Mouse (Mus musculus): ENCODE data around the gene Emd. TPM values are rescaled to one million over a fixed set of nuclear protein-coding genes. Genes with fewer than 3 reads are reported as not detected.

Gene Emd
- polyA plus RNA-seq, 1 experiment, result 172 TPM

DNA sequence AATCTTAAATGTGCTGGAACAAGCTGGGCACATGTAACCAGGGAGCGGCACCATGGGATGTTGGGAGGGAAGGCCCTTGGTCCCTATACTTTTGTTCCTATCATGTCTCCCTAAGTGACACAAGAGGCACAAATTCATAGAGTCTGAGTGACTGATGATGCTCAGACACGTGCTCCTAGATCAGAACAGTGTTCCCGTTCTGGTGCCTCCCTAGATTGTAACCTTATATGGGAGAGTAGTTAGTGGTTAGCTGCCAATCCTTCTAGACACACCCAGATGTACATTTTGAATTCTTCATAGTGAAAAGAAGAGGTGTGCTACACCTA is 15.2 kb downstream of the Emd start:
- Histone ChIP-seq H3ac (ENCODE audit: control insufficient read depth, insufficient read length, low read depth) (peak overlapping the region; percentile 80), H3K79me2 (ENCODE audit: control insufficient read depth, insufficient read depth) (peaks cover 27% of the 10 kb centered on the region), H3K4me3 (ENCODE audit: insufficient read depth, poor library complexity, severe bottlenecking) (no peak overlapping the region), H3K36me3 (ENCODE audit: control insufficient read depth, insufficient read depth) (peaks cover 21% of the 10 kb centered on the region), H3K79me3 (ENCODE audit: low read depth) (peaks cover 20% of the 10 kb centered on the region), H3K27me3 (ENCODE audit: control insufficient read depth, insufficient read depth, insufficient read length) (no peaks in the 10 kb centered on the region)
- TF ChIP-seq MYOD1 (IDR thresholded peaks at IDR 0.05; ENCODE audit: control insufficient read depth, insufficient read length, low read depth) (no peak), FOSL1 (IDR thresholded peaks at IDR 0.05; ENCODE audit: insufficient read depth, low read length, poor library complexity, severe bottlenecking) (no peak), MAX (IDR thresholded peaks at IDR 0.05) (peak; percentile 92), USF1 (IDR thresholded peaks at IDR 0.05; ENCODE audit: low read depth) (peak; percentile 56)

DNA sequence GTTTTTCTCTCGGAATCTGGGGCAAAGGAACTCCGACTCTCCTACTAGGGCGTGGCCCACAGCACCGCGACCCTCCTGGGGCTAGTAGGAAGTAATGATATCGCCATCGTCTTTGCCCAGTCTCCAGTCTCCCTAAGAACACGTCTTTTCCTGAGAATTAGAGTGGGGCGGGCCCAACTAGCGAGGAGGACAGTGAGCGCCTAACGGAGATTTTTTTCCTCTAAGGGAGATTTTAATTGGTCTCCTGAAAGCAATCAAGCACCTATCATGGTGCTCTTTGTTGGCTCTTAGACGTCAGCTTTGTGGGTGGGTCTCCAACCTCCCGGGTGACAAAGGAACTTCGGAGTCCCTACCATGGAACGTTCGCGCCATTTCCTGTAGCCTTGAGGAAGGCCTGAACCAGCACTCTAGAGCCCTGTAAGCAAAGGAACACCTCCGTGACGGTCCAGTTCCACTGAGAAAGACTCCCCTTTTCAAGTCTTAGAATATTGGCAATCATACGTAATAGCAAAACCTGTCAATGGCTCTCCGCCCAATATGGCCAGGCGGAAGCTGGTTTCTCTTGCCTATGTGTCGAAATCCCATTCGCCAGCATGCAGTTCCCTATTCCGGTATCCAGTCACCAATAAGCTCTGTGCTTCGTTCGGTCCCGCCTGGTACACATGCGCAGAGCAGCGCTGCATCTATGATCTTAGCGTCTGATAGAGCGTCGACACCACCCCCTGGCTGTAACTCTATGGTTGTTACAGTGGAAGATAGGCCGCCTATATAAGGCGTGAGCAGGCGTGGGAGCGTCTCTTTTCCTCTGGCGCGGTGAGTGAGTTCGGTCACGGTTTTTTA is 15.8 kb downstream of the Emd start, which contains the start of gene Rpl10:
Gene Rpl10 (plus strand): TSS at position 751 of the 840 bp plus-strand sequence.
- peak within 1 kb of the TSS; percentile 72 for H3K4me3 ChIP-seq (ENCODE audit: insufficient read depth, poor library complexity, severe bottlenecking)
- H3K36me3 ChIP-seq (ENCODE audit: control insufficient read depth, insufficient read depth), result peaks cover 21% of the 10 kb centered on the region
- no peaks in the 10 kb centered on the region for H3K27me3 ChIP-seq (ENCODE audit: control insufficient read depth, insufficient read depth, insufficient read length)
- peaks cover 20% of the 10 kb centered on the region for H3K79me3 ChIP-seq (ENCODE audit: low read depth)
- H3K79me2 ChIP-seq (ENCODE audit: control insufficient read depth, insufficient read depth), result peaks cover 27% of the 10 kb centered on the region
- no peak for TF ChIP-seq CEBPB (IDR thresholded peaks at IDR 0.05; ENCODE audit: low read depth)
- peak; percentile 17 for TF ChIP-seq MAX (IDR thresholded peaks at IDR 0.05)
- peak within 1 kb of the TSS; percentile 80 for H3ac ChIP-seq (ENCODE audit: control insufficient read depth, insufficient read length, low read depth)

DNA sequence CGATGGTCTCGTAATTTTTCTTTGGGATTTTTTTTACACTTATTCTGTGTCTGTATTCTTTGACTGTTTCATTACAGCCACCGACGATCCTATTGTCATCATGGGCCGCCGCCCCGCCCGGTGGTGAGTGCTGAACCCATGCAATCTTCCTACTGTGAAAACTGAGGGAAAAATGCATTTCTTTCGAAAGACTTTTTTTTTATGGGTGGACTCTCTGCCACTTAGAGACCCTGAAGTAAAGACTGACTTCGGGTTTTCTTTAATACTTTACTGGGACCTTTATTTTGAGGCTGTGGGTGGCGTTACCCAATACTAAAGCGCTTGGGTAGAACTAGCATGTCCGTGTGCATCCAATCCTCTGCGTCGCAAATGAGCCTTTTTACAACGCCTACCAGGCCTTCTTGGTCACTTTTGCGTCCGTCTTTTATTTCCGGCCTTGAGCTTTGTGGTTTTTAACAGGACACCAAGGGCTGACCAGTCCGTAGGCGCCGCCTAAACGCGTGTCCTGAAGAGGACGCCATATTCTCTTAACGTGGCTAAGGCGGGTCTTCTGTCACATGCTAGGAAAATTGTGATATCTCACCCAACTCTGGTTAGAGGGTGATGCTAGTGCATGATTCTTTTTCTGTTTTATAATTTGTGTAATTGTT is 16.5 kb downstream of the Emd start:
- Histone ChIP-seq H3K36me3 (ENCODE audit: control insufficient read depth, insufficient read depth) (peaks cover 21% of the 10 kb centered on the region), H3K79me3 (ENCODE audit: low read depth) (peaks cover 20% of the 10 kb centered on the region), H3K79me2 (ENCODE audit: control insufficient read depth, insufficient read depth) (peaks cover 27% of the 10 kb centered on the region), H3K27me3 (ENCODE audit: control insufficient read depth, insufficient read depth, insufficient read length) (no peaks in the 10 kb centered on the region), H3K4me3 (ENCODE audit: insufficient read depth, poor library complexity, severe bottlenecking) (peak overlapping the region; percentile 72), H3ac (ENCODE audit: control insufficient read depth, insufficient read length, low read depth) (peak overlapping the region; percentile 78)
- TF ChIP-seq MYOG (IDR thresholded peaks at IDR 0.05; ENCODE audit: control insufficient read depth, extremely low read depth, insufficient read length), result no peak
- TF ChIP-seq MYOD1 (IDR thresholded peaks at IDR 0.05; ENCODE audit: control insufficient read depth, insufficient read length, low read depth), result no peak
- peak; percentile 32 for TF ChIP-seq MAX (IDR thresholded peaks at IDR 0.05)
- no peak for TF ChIP-seq CEBPB (IDR thresholded peaks at IDR 0.05; ENCODE audit: low read depth)

DNA sequence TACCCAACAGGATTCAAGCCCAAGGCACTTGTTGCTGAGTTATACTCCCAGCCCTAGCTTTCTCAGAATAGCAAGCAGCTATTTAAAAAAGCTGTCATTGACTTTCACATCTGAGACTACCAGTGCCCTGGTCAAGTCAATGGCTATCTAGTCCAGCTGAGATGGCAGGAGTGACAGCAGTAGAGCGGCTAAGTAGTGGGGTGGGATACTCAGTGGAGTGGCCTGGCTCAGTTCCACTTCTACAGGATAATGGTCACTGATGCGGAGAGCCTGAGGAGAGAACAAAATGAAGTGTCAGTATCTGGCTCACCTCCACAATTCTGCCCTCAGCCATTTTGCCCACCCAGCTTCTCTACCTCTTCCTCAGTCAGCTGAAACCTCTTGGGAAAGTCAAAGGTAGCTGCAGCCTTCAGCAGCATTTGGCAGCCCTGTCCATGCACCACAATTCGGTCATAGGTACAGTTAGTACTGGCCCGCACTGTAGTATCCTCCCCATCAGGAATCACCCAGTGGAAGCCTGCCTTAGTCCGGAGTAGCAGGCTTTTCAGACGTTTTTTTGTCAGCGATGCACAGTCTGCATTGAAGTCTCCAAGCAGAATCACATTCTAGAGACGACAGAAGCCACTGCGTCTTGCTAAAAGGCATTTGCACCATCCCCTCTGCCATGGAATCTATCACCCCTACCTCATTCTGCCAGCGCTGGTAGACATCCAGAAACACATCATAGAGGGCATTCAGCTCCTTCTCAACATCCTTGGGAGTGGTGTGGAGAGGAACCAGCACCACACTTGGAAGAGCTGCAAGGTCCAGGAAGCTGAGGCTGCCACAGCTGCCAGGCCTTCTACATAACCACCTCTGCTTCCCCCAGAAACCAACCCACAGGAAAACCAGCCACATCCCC is 19.2 kb downstream of the Emd start:
- Histone ChIP-seq H3K79me3 (ENCODE audit: low read depth) (peaks cover 20% of the 10 kb centered on the region), H3K27me3 (ENCODE audit: control insufficient read depth, insufficient read depth, insufficient read length) (no peaks in the 10 kb centered on the region), H3K79me2 (ENCODE audit: control insufficient read depth, insufficient read depth) (peaks cover 27% of the 10 kb centered on the region), H3K4me3 (ENCODE audit: insufficient read depth, poor library complexity, severe bottlenecking) (no peak overlapping the region), H3ac (ENCODE audit: control insufficient read depth, insufficient read length, low read depth) (no peak overlapping the region), H3K36me3 (ENCODE audit: control insufficient read depth, insufficient read depth) (peaks cover 21% of the 10 kb centered on the region)
- TF ChIP-seq MAX (IDR thresholded peaks at IDR 0.05) (no peak), MYOD1 (IDR thresholded peaks at IDR 0.05; ENCODE audit: control insufficient read depth, insufficient read length, low read depth) (no peak), FOSL1 (IDR thresholded peaks at IDR 0.05; ENCODE audit: insufficient read depth, low read length, poor library complexity, severe bottlenecking) (no peak)

DNA sequence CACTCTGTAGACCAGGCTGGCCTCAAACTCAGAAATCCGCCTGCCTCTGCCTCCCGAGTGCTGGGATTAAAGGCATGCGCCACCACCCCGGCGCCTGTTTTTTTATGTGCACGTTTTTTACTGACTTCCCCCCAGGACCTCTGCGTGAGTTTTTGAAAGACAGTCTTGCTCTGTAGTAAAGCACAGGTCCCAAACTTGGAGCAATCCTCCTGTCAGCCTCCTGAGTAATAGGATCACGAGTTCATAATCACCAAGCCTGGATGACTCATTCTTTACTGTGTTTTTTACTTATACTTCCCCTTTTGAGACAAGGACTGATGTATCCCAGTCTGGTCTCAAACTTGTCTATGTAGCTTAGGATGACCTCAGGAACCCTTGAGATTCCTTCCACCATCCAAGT is 23.4 kb downstream of the Emd start:
- Histone ChIP-seq H3K79me3 (ENCODE audit: low read depth) (peaks cover 3% of the 10 kb centered on the region), H3ac (ENCODE audit: control insufficient read depth, insufficient read length, low read depth) (no peak overlapping the region), H3K36me3 (ENCODE audit: control insufficient read depth, insufficient read depth) (peaks cover 6% of the 10 kb centered on the region), H3K27me3 (ENCODE audit: control insufficient read depth, insufficient read depth, insufficient read length) (no peaks in the 10 kb centered on the region), H3K4me3 (ENCODE audit: insufficient read depth, poor library complexity, severe bottlenecking) (no peak overlapping the region), H3K79me2 (ENCODE audit: control insufficient read depth, insufficient read depth) (peaks cover 24% of the 10 kb centered on the region)
- TF ChIP-seq USF1 (IDR thresholded peaks at IDR 0.05; ENCODE audit: low read depth) (no peak), MAX (IDR thresholded peaks at IDR 0.05) (no peak)

DNA sequence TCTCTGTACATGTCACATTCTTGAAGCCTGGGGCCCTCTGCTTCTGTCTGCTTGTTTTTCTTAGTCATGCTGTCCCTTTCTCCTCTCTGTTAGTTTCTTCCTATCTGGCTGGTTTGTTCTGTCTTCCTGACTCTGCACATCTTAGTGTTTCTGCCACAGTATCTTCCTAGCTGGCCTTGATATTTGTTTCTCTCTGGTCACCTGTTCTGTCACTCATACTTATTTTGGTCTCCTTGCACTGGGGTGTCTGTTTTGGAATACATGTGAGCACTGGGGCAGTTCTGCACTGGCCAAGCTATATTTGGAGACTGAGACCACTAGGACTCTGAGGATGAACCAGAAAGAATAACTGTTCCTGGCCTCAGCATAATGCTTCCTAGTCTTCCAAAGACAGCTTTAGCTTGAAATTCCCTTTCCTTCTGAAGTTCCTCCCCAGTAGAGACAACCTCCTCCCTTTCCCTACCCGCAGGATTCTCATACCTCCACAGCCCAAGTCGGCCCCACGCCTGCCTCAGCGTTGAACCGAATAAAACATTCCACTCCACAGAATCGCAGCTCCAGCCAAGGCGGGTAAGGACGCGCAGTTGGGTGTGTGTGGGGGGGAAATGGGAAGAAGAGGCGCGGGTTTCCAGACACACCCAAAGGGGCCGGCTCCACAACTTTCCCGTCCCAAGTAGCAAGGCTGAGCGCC is 26.7 kb downstream of the Emd start:
- Histone ChIP-seq H3K79me3 (ENCODE audit: low read depth) (no peaks in the 10 kb centered on the region), H3K36me3 (ENCODE audit: control insufficient read depth, insufficient read depth) (no peaks in the 10 kb centered on the region), H3K79me2 (ENCODE audit: control insufficient read depth, insufficient read depth) (peaks cover 29% of the 10 kb centered on the region), H3K27me3 (ENCODE audit: control insufficient read depth, insufficient read depth, insufficient read length) (no peaks in the 10 kb centered on the region), H3ac (ENCODE audit: control insufficient read depth, insufficient read length, low read depth) (peak overlapping the region; percentile 41), H3K4me3 (ENCODE audit: insufficient read depth, poor library complexity, severe bottlenecking) (peak overlapping the region; percentile 25)
- TF ChIP-seq CEBPB (IDR thresholded peaks at IDR 0.05; ENCODE audit: low read depth) (no peak), MYOG (IDR thresholded peaks at IDR 0.05; ENCODE audit: control insufficient read depth, extremely low read depth, insufficient read length) (no peak), USF1 (IDR thresholded peaks at IDR 0.05; ENCODE audit: low read depth) (no peak), FOSL1 (IDR thresholded peaks at IDR 0.05; ENCODE audit: insufficient read depth, low read length, poor library complexity, severe bottlenecking) (no peak), MYOD1 (IDR thresholded peaks at IDR 0.05; ENCODE audit: control insufficient read depth, insufficient read length, low read depth) (peak; percentile 32), MAX (IDR thresholded peaks at IDR 0.05) (no peak)
